Mouse (Mus musculus): ENCODE data around the gene Bcat1. TPM values are rescaled to one million over a fixed set of nuclear protein-coding genes. Genes with fewer than 3 reads are reported as not detected.

Bcat1 gene
- total and polyA plus RNA-seq, 3 experiments, result 0.37 to 1.0 (median 0.86) TPM

DNA sequence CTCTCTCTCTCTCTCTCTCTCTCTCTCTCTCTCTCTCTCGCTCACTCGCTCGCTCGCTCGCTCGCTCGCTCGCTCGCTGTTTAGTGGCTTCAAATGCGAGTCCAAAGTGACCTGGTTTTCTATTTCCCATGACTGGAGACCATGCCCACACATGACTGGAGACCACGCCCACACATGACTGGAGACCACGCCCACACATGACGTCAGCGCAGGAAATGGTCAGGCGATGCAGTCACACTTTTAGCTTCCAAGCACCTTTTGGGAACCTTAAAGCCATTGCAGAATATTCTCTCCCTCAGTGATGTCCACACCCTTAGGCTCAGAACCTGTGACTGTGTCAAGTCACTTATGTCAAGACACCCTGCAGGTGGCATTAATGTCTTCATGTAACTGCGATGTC lies 59.3 kb downstream of the Bcat1 start:
- TF ChIP-seq CTCF (IDR thresholded peaks at IDR 0.05) (no peak), EP300 (IDR thresholded peaks at IDR 0.05; ENCODE audit: insufficient read depth, low read depth, low read length) (no peak)
- WGBS, result 88% methylated on average over 16 of the region's 16 CpGs
- no peak overlapping the region for H3K27ac ChIP-seq
- no peak for DNase-seq
- no peaks in the 10 kb centered on the region for H3K79me2 ChIP-seq (replicated peaks; ENCODE audit: control insufficient read depth, insufficient read depth, low read length)
- no peaks in the 10 kb centered on the region for H3K27me3 ChIP-seq (ENCODE audit: control insufficient read depth, insufficient read depth, low read length)
- H3K4me1 ChIP-seq (ENCODE audit: control insufficient read depth, insufficient read depth, low read length), result no peaks in the 10 kb centered on the region
- H3K36me3 ChIP-seq (ENCODE audit: control insufficient read depth, insufficient read depth, low read length), result no peaks in the 10 kb centered on the region
- H3K4me3 ChIP-seq, result no peak overlapping the region
- intact Hi-C loops (cut with DNase I), result no loop called here
- H3K9ac ChIP-seq (ENCODE audit: low read depth, low read length), result no peak overlapping the region

DNA sequence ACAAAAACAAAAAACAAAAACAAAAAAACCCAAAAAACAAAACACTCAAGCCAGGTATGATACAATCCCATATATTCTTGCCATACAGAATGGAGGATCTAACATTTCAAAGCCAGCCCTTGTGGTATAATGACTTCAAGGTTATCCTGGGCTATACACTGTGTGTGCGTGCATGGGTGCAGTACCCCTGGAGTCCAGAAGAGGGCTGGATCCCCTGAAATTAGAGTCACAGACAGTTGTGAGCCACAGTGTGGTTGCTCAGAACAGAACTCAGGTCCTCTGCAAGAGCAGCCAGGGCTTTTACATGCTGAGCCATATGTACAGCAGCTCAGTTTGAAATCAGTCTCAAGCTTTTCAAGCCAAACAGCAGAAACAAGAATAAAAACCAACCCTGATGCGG lies 61.0 kb downstream of the Bcat1 start:
- TF ChIP-seq CTCF (IDR thresholded peaks at IDR 0.05) (peak; percentile 42), EP300 (IDR thresholded peaks at IDR 0.05; ENCODE audit: insufficient read depth, low read depth, low read length) (no peak)
- no peaks in the 10 kb centered on the region for H3K36me3 ChIP-seq (ENCODE audit: control insufficient read depth, insufficient read depth, low read length)
- no peak overlapping the region for H3K9ac ChIP-seq (ENCODE audit: low read depth, low read length)
- intact Hi-C loops (cut with DNase I), result no loop called here
- H3K27me3 ChIP-seq (ENCODE audit: control insufficient read depth, insufficient read depth, low read length), result no peaks in the 10 kb centered on the region
- no peaks in the 10 kb centered on the region for H3K79me2 ChIP-seq (replicated peaks; ENCODE audit: control insufficient read depth, insufficient read depth, low read length)
- WGBS, result 100% methylated on average over 2 of the region's 2 CpGs
- H3K27ac ChIP-seq, result no peak overlapping the region
- no peaks in the 10 kb centered on the region for H3K4me1 ChIP-seq (ENCODE audit: control insufficient read depth, insufficient read depth, low read length)
- H3K4me3 ChIP-seq, result no peak overlapping the region
- DNase-seq, result no peak

DNA sequence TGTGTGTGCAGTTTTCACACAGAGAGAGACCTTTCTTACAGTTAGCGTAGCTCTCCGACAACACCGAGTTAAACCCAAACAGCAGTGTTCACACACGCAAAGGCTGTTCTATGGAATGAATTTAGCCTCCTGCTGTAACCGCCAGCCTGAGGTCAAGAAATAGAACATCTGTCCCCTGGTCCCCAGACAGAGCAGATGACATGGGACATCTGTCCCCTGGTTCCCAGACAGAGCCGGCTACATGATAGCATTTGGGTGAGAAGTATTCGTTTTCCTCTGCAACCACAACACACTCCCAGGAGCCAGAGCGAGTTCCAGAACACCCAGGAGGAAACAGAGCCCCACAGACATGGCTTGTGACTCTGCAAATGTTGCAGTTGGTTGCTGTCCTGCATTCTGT lies 63.3 kb downstream of the Bcat1 start:
- Histone ChIP-seq H3K9ac (ENCODE audit: low read depth, low read length) (no peak overlapping the region), H3K4me3 (no peak overlapping the region), H3K27me3 (ENCODE audit: control insufficient read depth, insufficient read depth, low read length) (no peaks in the 10 kb centered on the region), H3K27ac (no peak overlapping the region), H3K79me2 (replicated peaks; ENCODE audit: control insufficient read depth, insufficient read depth, low read length) (no peaks in the 10 kb centered on the region), H3K36me3 (ENCODE audit: control insufficient read depth, insufficient read depth, low read length) (no peaks in the 10 kb centered on the region), H3K4me1 (ENCODE audit: control insufficient read depth, insufficient read depth, low read length) (no peaks in the 10 kb centered on the region)
- TF ChIP-seq EP300 (IDR thresholded peaks at IDR 0.05; ENCODE audit: insufficient read depth, low read depth, low read length), result no peak
- no peak for TF ChIP-seq POLR2A (IDR thresholded peaks at IDR 0.05; ENCODE audit: insufficient read depth, low read depth, low read length)
- TF ChIP-seq CTCF (IDR thresholded peaks at IDR 0.05), result no peak
- intact Hi-C loops (cut with DNase I), result no loop called here
- WGBS, result 58% methylated on average over 8 of the region's 8 CpGs
- DNase-seq, result peak in 1 of 2 experiments; percentile 15

DNA sequence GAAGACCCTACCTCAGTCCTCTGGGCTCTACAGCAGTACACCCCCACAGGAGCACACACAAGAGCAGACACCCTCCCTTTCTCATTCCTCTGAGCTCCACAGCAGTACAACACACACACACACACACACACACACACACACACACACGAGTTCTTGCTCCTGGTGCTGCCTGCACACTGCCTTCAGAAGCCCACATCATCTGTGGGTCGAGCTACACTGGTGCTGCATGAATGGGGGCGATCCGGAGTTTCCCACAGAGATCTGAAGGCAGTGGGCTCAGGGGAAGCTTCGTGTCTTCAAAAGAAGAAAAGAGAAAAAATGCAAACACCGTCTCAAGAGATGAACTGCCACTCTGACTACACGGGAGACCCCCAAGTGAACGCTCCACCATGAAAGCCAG lies 64.8 kb downstream of the Bcat1 start:
- H3K36me3 ChIP-seq (ENCODE audit: control insufficient read depth, insufficient read depth, low read length), result no peaks in the 10 kb centered on the region
- no peak for DNase-seq
- WGBS, result 81% methylated on average over 8 of the region's 8 CpGs
- no peak for TF ChIP-seq POLR2A (IDR thresholded peaks at IDR 0.05; ENCODE audit: insufficient read depth, low read depth, low read length)
- TF ChIP-seq CTCF (IDR thresholded peaks at IDR 0.05), result no peak
- no peak for TF ChIP-seq EP300 (IDR thresholded peaks at IDR 0.05; ENCODE audit: insufficient read depth, low read depth, low read length)
- H3K79me2 ChIP-seq (replicated peaks; ENCODE audit: control insufficient read depth, insufficient read depth, low read length), result no peaks in the 10 kb centered on the region
- no peak overlapping the region for H3K27ac ChIP-seq
- H3K4me3 ChIP-seq, result no peak overlapping the region
- no peak overlapping the region for H3K9ac ChIP-seq (ENCODE audit: low read depth, low read length)
- no peaks in the 10 kb centered on the region for H3K27me3 ChIP-seq (ENCODE audit: control insufficient read depth, insufficient read depth, low read length)
- intact Hi-C loops (cut with DNase I), result no loop called here
- no peaks in the 10 kb centered on the region for H3K4me1 ChIP-seq (ENCODE audit: control insufficient read depth, insufficient read depth, low read length)

DNA sequence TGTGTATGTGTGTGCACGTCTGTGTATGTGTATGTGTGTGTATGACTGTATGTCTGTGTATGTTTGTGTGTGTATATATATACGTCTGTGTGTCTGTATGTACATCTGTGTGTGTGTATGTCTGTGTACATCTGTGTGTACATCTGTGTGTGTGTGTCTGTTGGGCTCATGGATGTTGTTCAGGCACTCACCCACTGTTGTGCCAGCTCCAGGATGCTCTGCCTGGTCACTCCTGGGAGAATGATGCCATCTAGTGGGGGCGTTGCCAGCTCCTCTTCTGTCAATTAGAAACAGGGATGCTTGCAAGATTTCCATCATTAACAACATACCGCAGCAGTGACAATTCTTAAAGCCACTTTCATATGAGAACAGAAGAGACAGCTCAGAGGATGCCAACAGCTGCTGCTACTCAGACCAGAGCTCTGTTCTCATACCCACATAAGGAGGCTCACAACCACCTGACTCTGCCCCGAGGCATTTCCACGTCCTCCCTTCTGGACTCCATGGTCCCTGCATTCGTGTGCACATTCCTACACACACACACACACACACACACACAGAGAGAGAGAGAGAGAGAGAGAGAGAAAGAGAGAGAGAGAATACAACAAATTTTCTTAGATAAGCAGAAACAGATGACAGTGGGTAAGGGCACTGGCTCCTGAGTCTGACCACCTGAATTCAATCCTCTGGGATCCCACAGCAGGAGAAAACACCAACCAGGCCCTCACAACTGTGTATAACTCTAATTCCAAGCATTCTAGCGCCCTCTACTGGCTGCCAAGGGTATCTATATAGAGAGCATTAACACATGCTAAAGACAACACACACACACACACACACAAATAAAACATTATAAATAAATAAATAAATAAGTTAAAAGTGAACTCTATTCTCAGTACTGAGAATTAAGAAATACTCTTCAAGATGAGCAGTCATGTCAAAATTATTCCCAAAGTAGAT lies 65.8 kb downstream of the Bcat1 start:
- Histone ChIP-seq H3K9ac (ENCODE audit: low read depth, low read length) (no peak overlapping the region), H3K36me3 (ENCODE audit: control insufficient read depth, insufficient read depth, low read length) (no peaks in the 10 kb centered on the region), H3K27me3 (ENCODE audit: control insufficient read depth, insufficient read depth, low read length) (no peaks in the 10 kb centered on the region), H3K4me1 (ENCODE audit: control insufficient read depth, insufficient read depth, low read length) (no peaks in the 10 kb centered on the region), H3K4me3 (no peak overlapping the region), H3K79me2 (replicated peaks; ENCODE audit: control insufficient read depth, insufficient read depth, low read length) (no peaks in the 10 kb centered on the region), H3K27ac (no peak overlapping the region)
- intact Hi-C loops (cut with DNase I), result no loop called here
- TF ChIP-seq POLR2A (IDR thresholded peaks at IDR 0.05; ENCODE audit: insufficient read depth, low read depth, low read length), result no peak
- peak; percentile 50 for TF ChIP-seq CTCF (IDR thresholded peaks at IDR 0.05)
- TF ChIP-seq EP300 (IDR thresholded peaks at IDR 0.05; ENCODE audit: insufficient read depth, low read depth, low read length), result no peak
- 73% methylated on average over 8 of the region's 8 CpGs for WGBS
- DNase-seq, result no peak

DNA sequence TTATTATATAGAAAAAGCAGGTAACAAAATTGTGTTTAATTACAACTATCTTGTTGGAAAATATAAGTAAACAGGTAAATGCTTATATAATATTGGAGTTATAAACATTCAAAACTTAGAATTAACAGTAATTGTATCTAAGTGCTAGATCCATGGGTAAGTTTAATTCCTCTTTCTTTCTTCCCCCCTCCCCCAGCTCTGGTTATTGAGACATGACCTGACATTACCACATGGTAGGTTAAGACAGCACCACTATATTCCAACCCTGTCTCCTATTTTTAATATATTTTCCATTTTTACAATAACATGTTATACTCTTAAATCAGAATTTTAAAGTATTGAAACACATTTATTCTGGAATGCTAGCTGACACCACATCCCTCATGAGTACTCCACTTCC lies 72.5 kb downstream of the Bcat1 start:
- DNase-seq, result no peak
- Histone ChIP-seq H3K27ac (no peak overlapping the region), H3K79me2 (replicated peaks; ENCODE audit: control insufficient read depth, insufficient read depth, low read length) (no peaks in the 10 kb centered on the region), H3K27me3 (ENCODE audit: control insufficient read depth, insufficient read depth, low read length) (peaks cover 2% of the 10 kb centered on the region; the same call in 1 of the 2 replicates), H3K36me3 (ENCODE audit: control insufficient read depth, insufficient read depth, low read length) (no peaks in the 10 kb centered on the region), H3K4me1 (ENCODE audit: control insufficient read depth, insufficient read depth, low read length) (no peaks in the 10 kb centered on the region), H3K4me3 (no peak overlapping the region), H3K9ac (ENCODE audit: low read depth, low read length) (no peak overlapping the region)
- TF ChIP-seq EP300 (IDR thresholded peaks at IDR 0.05; ENCODE audit: insufficient read depth, low read depth, low read length), result no peak
- no peak for TF ChIP-seq CTCF (IDR thresholded peaks at IDR 0.05)
- no peak for TF ChIP-seq POLR2A (IDR thresholded peaks at IDR 0.05; ENCODE audit: insufficient read depth, low read depth, low read length)
- intact Hi-C loops (cut with DNase I), result no loop called here
